Mouse (Mus musculus): Measurements from ENCODE around the gene Cyp24a1. TPM values are rescaled to one million over a fixed set of nuclear protein-coding genes. Genes with fewer than 3 reads are reported as not detected.

Gene Cyp24a1
- polyA plus RNA-seq, 1 experiment: not detected

GRCm38 (mm10) chr2:170503983-170504382 lies 7.0 kb upstream of the Cyp24a1 start:
- 47% methylated on average over 4 of the region's 4 CpGs for WGBS
- Histone ChIP-seq H3K4me3 (ENCODE audit: insufficient read depth, low read depth, low read length) (no peak overlapping the region), H3K27ac (ENCODE audit: insufficient read depth, low read depth, low read length) (no peak overlapping the region), H3K4me1 (ENCODE audit: control insufficient read depth, insufficient read depth, low read length) (peaks cover 2% of the 10 kb centered on the region; the same call in 1 of the 2 replicates)
- TF ChIP-seq CTCF (IDR thresholded peaks at IDR 0.05; ENCODE audit: insufficient read depth, low read depth, low read length) (no peak), POLR2A (IDR thresholded peaks at IDR 0.05; ENCODE audit: insufficient read depth, low read depth, low read length) (no peak)

GRCm38 (mm10) chr2:170503343-170503742 lies 6.4 kb upstream of the Cyp24a1 start:
- Histone ChIP-seq H3K27ac (ENCODE audit: insufficient read depth, low read depth, low read length) (no peak overlapping the region), H3K4me3 (ENCODE audit: insufficient read depth, low read depth, low read length) (no peak overlapping the region), H3K4me1 (ENCODE audit: control insufficient read depth, insufficient read depth, low read length) (no peaks in the 10 kb centered on the region)
- TF ChIP-seq POLR2A (IDR thresholded peaks at IDR 0.05; ENCODE audit: insufficient read depth, low read depth, low read length) (no peak), CTCF (IDR thresholded peaks at IDR 0.05; ENCODE audit: insufficient read depth, low read depth, low read length) (no peak)
- 45% methylated on average over 8 of the region's 8 CpGs for WGBS

GRCm38 (mm10) chr2:170498011-170498410 lies 1.1 kb upstream of the Cyp24a1 start:
- Histone ChIP-seq H3K4me3 (ENCODE audit: insufficient read depth, low read depth, low read length) (no peak overlapping the region), H3K4me1 (ENCODE audit: control insufficient read depth, insufficient read depth, low read length) (peaks cover 4% of the 10 kb centered on the region; the same call in 1 of the 2 replicates), H3K27ac (ENCODE audit: insufficient read depth, low read depth, low read length) (no peak overlapping the region)
- WGBS: 35% methylated on average over 8 of the region's 8 CpGs
- TF ChIP-seq POLR2A (IDR thresholded peaks at IDR 0.05; ENCODE audit: insufficient read depth, low read depth, low read length) (no peak), CTCF (IDR thresholded peaks at IDR 0.05; ENCODE audit: insufficient read depth, low read depth, low read length) (no peak)

GRCm38 (mm10) chr2:170496154-170496930 lies 603 bp downstream of the Cyp24a1 start, which contains the start of gene Pfdn4:
TSS of gene Pfdn4 (plus strand) at chr2:170496428.
- H3K4me3 ChIP-seq (ENCODE audit: insufficient read depth, low read depth, low read length): no peak within 1 kb of the TSS
- no peak within 1 kb of the TSS for H3K27ac ChIP-seq (ENCODE audit: insufficient read depth, low read depth, low read length)
- WGBS: 3% methylated on average over 46 of the region's 46 CpGs
- H3K4me1 ChIP-seq (ENCODE audit: control insufficient read depth, insufficient read depth, low read length): peaks cover 4% of the 10 kb centered on the region; the same call in 1 of the 2 replicates
- TF ChIP-seq CTCF (IDR thresholded peaks at IDR 0.05; ENCODE audit: insufficient read depth, low read depth, low read length): no peak
- TF ChIP-seq POLR2A (IDR thresholded peaks at IDR 0.05; ENCODE audit: insufficient read depth, low read depth, low read length): no peak

GRCm38 (mm10) chr2:170494784-170495710 lies 1.9 kb downstream of the Cyp24a1 start:
- 11% methylated on average over 31 of the region's 31 CpGs for WGBS
- Histone ChIP-seq H3K4me3 (ENCODE audit: insufficient read depth, low read depth, low read length) (no peak overlapping the region), H3K27ac (ENCODE audit: insufficient read depth, low read depth, low read length) (no peak overlapping the region), H3K4me1 (ENCODE audit: control insufficient read depth, insufficient read depth, low read length) (peaks cover 4% of the 10 kb centered on the region; the same call in 1 of the 2 replicates)
- TF ChIP-seq POLR2A (IDR thresholded peaks at IDR 0.05; ENCODE audit: insufficient read depth, low read depth, low read length) (no peak), CTCF (IDR thresholded peaks at IDR 0.05; ENCODE audit: insufficient read depth, low read depth, low read length) (no peak)

GRCm38 (mm10) chr2:170487890-170488502 lies 8.9 kb downstream of the Cyp24a1 start:
- Histone ChIP-seq H3K4me3 (ENCODE audit: insufficient read depth, low read depth, low read length) (no peak overlapping the region), H3K4me1 (ENCODE audit: control insufficient read depth, insufficient read depth, low read length) (no peaks in the 10 kb centered on the region), H3K27ac (ENCODE audit: insufficient read depth, low read depth, low read length) (no peak overlapping the region)
- WGBS: 51% methylated on average over 26 of the region's 26 CpGs
- no peak for TF ChIP-seq POLR2A (IDR thresholded peaks at IDR 0.05; ENCODE audit: insufficient read depth, low read depth, low read length)
- no peak for TF ChIP-seq CTCF (IDR thresholded peaks at IDR 0.05; ENCODE audit: insufficient read depth, low read depth, low read length)

GRCm38 (mm10) chr2:170487202-170487601 lies 9.7 kb downstream of the Cyp24a1 start:
- 54% methylated on average over 7 of the region's 7 CpGs for WGBS
- Histone ChIP-seq H3K4me1 (ENCODE audit: control insufficient read depth, insufficient read depth, low read length) (no peaks in the 10 kb centered on the region), H3K27ac (ENCODE audit: insufficient read depth, low read depth, low read length) (no peak overlapping the region), H3K4me3 (ENCODE audit: insufficient read depth, low read depth, low read length) (no peak overlapping the region)
- TF ChIP-seq CTCF (IDR thresholded peaks at IDR 0.05; ENCODE audit: insufficient read depth, low read depth, low read length): no peak
- no peak for TF ChIP-seq POLR2A (IDR thresholded peaks at IDR 0.05; ENCODE audit: insufficient read depth, low read depth, low read length)

- 76% methylated on average over 11 of the region's 11 CpGs for WGBS
- H3K4me3 ChIP-seq (ENCODE audit: insufficient read depth, low read depth, low read length): no peak overlapping the region
- H3K4me1 ChIP-seq (ENCODE audit: control insufficient read depth, insufficient read depth, low read length): no peaks in the 10 kb centered on the region
- TF ChIP-seq POLR2A (IDR thresholded peaks at IDR 0.05; ENCODE audit: insufficient read depth, low read depth, low read length) (no peak), CTCF (IDR thresholded peaks at IDR 0.05; ENCODE audit: insufficient read depth, low read depth, low read length) (no peak)
- H3K27ac ChIP-seq (ENCODE audit: insufficient read depth, low read depth, low read length): no peak overlapping the region
Observed at GRCm38 (mm10) chr2:170483914-170484313, 13.0 kb downstream of the Cyp24a1 start.

Data from olfactory bulb, adult 2 months (tissue).